Mouse (Mus musculus) embryonic facial prominence, embryonic 10.5 days (tissue): ENCODE data around the gene Dtx1. TPM values are rescaled to one million over a fixed set of nuclear protein-coding genes. Genes with fewer than 3 reads are reported as not detected.

Experiments used
- DNase-seq: peaks from one replicate; pipeline ENCODE4 v3.0.0-alpha.2; 2017; ENCODE audit warnings: low spot score
- H3K27ac ChIP-seq: fragments of 300-500 bp; sonication (generic); replicated peaks from 2 replicates; pipeline ENCODE4 v1.5.1; 2016; ENCODE audit warnings: mild to moderate bottlenecking
- H3K27me3 ChIP-seq: fragments of 300-500 bp; sonication (generic); replicated peaks from 2 replicates; pipeline ENCODE4 v1.6.1; 2016; ENCODE audit warnings: low read depth, mild to moderate bottlenecking; ENCODE audit not compliant: poor library complexity, severe bottlenecking
- H3K36me3 ChIP-seq: fragments of 300-500 bp; sonication (generic); replicated peaks from 2 replicates; pipeline ENCODE4 v1.6.1; 2016; ENCODE audit warnings: mild to moderate bottlenecking, moderate library complexity
- H3K4me1 ChIP-seq: fragments of 300-500 bp; sonication (generic); 2 replicates; pipeline ENCODE4 v1.6.1; 2016
- H3K4me3 ChIP-seq: fragments of 300-500 bp; sonication (generic); 2 replicates; pipeline ENCODE4 v1.5.1; 2016; ENCODE audit warnings: mild to moderate bottlenecking, moderate library complexity
- H3K9me3 ChIP-seq: fragments of 300-500 bp; sonication (generic); 2 replicates; pipeline ENCODE4 v1.6.1; 2016; ENCODE audit warnings: mild to moderate bottlenecking
- WGBS: fragments of 180-500 bp; shearing (Covaris S2); methylation state at CpG from one replicate; pipeline ENCODE4 v1.1.7; 2016; 5-methylcytosine and 5-hydroxymethylcytosine counted together
- polyA plus RNA-seq: library from polyadenylated mRNA; unstranded; fragments of >200 nt; fragmentation: Nextera tagmentation; extraction: Ambion mirVana; gene quantifications from 2 replicates; pipeline ENCODE4 v1.2.1, GENCODE M21; 2016

The Dtx1 gene
- polyA plus RNA-seq, 1 experiment from 2014 or later, result 2.2 TPM

DNA sequence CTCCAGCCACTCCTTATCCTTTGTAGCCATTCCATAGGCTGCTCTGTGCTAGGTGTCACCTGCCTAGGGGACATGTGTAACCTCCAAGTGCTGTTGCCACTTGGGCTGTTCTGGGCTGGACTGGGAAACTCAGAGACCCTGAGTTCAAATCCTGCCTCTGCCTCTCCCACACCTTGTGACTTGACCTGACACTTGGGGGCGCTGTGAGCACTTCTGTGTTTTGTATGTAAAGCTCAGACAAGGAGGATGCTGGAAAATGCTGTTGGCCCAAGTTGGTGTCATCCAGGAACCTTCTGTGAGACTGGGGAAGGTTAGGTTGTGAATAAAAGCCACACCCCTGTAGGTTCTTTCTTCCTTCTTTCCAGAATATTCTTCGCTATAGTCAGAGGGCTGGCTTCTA, 46.8 kb downstream of the Dtx1 start:
- Histone ChIP-seq H3K4me1 (peaks cover 4% of the 10 kb centered on the region; the same call in 1 of the 2 replicates), H3K9me3 (no peaks in the 10 kb centered on the region)
- 52% methylated on average over 2 of the region's 2 CpGs for WGBS

DNA sequence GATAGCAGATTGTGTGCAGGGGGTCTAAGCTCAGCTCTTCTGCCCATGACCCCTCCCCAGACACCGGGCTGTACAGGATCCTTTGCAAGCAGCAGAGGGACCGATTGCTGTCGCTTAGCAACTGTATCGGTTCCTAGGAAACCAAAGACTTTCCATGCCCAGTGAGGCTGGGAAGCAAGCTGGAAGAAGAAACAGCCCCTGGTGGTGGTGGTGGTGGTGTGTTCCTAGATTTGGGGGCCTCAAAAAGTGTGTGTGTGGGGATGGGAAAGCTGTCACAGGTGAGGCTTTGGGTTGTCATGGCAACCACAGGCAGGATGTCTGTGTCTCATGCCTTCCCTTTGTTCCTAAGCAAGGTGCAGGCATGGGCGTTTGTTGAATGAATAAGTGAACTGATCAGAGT, 50.9 kb downstream of the Dtx1 start:
- Histone ChIP-seq H3K36me3 (no peaks in the 10 kb centered on the region), H3K9me3 (no peaks in the 10 kb centered on the region), H3K27me3 (peaks cover 5% of the 10 kb centered on the region), H3K4me1 (no peaks in the 10 kb centered on the region; the same call in 1 of the 2 replicates), H3K4me3 (no peak overlapping the region), H3K27ac (no peak overlapping the region)
- no peak for DNase-seq
- WGBS, result 64% methylated on average over 5 of the region's 5 CpGs

More for the DNA sequence above, 46.8 kb downstream of the Dtx1 start:
- Histone ChIP-seq H3K27ac (no peak overlapping the region), H3K4me3 (no peak overlapping the region), H3K27me3 (peaks cover 27% of the 10 kb centered on the region), H3K36me3 (no peaks in the 10 kb centered on the region)
- DNase-seq, result no peak

DNA sequence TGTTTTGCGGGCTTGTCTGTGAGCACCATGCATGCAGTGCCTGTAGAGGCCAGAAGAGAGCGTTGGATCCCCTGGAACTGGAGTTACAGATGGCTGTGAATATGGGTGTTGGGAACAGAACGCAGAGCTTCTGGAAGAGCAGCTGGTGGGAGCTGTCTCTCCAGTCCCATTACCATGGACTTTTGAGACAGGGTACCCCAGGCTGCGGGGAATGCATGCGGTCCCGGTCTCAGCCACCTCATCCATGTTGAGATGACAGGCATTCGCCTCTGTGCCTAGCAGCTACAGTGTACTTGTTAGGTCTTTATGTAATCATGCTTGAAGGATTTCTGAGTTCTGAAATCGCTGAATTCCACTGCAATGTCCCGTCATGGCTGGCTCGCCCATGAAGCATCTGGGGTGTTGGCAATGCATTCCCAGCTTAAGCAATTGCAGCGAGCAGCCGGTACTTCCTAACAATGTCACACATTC, 55.4 kb downstream of the Dtx1 start:
- Histone ChIP-seq H3K27ac (no peak overlapping the region), H3K27me3 (peaks cover 17% of the 10 kb centered on the region), H3K4me1 (peaks cover 2% of the 10 kb centered on the region; the same call in 1 of the 2 replicates), H3K36me3 (no peaks in the 10 kb centered on the region), H3K4me3 (no peak overlapping the region), H3K9me3 (no peaks in the 10 kb centered on the region)
- 87% methylated on average over 12 of the region's 12 CpGs for WGBS
- DNase-seq, result no peak

DNA sequence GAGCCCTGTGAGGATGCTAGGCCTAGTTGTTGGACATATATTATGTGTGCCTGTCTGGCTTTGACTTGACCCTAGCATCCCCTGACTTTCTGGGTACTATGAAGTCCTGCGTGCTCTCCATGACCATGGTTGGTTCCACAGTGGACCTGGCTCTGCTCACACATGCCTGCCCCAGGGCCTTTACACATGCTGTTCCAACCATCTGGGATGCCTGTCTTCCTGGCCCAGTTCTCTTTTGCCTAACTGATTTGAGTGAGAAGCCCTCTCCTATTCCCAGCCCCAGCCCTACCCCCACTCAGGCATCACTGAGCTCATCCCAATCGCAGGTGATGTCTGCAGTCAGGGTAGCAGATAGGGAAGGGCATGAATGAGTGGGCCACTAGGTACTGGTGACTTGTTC, 57.9 kb downstream of the Dtx1 start:
- Histone ChIP-seq H3K9me3 (no peaks in the 10 kb centered on the region), H3K27ac (no peak overlapping the region), H3K4me1 (peaks cover 12% of the 10 kb centered on the region), H3K27me3 (peaks cover 42% of the 10 kb centered on the region), H3K4me3 (no peak overlapping the region), H3K36me3 (no peaks in the 10 kb centered on the region)
- DNase-seq, result no peak
- WGBS, result 86% methylated on average over 2 of the region's 2 CpGs

DNA sequence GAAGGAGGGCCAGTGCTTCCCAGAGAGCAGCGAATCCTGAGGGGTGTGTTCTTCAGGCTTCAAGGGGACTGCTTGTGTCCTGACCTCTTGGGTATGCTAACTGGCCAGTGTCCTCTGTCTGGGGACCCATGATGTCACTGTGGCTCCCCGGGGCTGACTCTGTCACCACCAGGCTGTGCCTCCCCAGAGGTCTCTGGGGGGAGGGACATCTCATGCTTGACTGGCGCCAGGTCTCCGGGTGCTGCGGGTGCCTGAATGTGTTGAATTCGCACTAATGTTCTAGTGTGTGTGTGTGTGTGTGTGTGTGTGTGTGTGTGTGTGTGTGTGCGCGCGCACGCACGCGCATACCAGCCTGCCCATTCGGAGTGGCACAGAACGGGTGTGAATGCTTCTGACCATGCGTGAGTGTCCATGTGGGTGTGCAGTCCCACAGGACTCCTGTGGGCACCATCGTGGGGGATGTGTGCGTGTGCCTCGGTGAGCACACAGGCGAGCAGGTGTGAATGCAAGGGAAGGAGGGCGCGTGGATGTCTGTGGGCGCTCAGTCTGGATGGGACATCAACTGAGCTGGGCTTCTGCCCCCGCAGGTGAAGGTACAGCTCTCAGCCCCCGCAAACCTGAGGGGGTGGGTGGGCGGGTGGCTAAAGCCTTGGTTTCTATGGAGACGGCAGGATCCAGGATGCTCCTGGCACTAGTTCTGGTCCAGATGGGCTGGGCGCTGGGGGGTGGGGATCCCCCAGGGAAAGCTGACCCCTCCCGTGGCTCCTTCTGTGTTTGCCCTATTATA, 58.6 kb downstream of the Dtx1 start:
- DNase-seq, result no peak
- Histone ChIP-seq H3K27ac (no peak overlapping the region), H3K27me3 (peaks cover 49% of the 10 kb centered on the region), H3K4me1 (peaks cover 17% of the 10 kb centered on the region), H3K36me3 (no peaks in the 10 kb centered on the region), H3K4me3 (no peak overlapping the region), H3K9me3 (no peaks in the 10 kb centered on the region)
- WGBS, result 82% methylated on average over 28 of the region's 28 CpGs

DNA sequence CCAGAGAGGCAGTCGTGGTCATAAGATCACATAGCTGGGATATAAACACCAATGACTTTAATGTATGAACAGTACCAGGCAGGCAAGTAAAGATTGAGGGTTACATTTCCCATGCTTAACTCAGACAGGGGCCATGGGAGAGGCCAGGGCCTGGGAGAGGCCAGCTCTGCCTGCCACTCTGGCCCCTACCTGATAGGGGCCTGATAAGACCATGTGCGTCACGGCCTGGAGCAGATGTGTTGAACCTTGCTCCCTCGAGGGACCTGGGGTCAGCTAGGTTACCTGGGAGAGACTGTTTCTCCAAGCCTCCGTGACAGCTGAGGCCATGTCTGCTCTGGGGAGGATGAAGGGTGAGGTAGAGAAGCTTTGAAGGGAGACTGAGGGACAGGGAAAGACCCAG, 60.5 kb downstream of the Dtx1 start:
- 76% methylated on average over 5 of the region's 5 CpGs for WGBS

DNA sequence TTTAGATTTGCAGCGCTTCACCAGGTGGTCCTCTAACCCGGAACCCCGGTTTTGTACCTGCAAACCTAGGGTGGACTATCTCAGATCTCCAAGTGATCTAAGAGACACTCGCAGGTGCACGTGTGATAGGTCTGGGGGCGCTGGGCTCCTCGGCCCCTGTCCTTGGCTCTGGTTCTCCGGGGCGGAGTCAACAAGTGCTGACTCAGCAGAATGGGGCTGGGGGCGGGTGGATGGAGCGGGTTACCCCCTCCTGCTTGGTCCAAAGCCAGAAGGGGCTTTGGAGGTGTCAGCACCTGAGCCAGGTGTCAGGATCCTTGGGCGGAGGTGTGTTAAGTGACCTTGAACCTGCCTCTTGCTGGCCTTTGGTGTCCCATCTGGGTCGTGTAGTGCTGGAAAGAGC, 61.8 kb downstream of the Dtx1 start:
- H3K27ac ChIP-seq, result no peak overlapping the region
- H3K4me1 ChIP-seq, result peaks cover 17% of the 10 kb centered on the region
- 17% methylated on average over 13 of the region's 13 CpGs for WGBS
- no peak for DNase-seq
- no peaks in the 10 kb centered on the region for H3K36me3 ChIP-seq
- H3K4me3 ChIP-seq, result no peak overlapping the region
- peaks cover 73% of the 10 kb centered on the region for H3K27me3 ChIP-seq
- H3K9me3 ChIP-seq, result no peaks in the 10 kb centered on the region

More for the DNA sequence above, 60.5 kb downstream of the Dtx1 start:
- Histone ChIP-seq H3K36me3 (no peaks in the 10 kb centered on the region), H3K4me1 (peaks cover 17% of the 10 kb centered on the region), H3K27ac (no peak overlapping the region), H3K4me3 (no peak overlapping the region), H3K9me3 (no peaks in the 10 kb centered on the region), H3K27me3 (peaks cover 68% of the 10 kb centered on the region)
- DNase-seq, result no peak

DNA sequence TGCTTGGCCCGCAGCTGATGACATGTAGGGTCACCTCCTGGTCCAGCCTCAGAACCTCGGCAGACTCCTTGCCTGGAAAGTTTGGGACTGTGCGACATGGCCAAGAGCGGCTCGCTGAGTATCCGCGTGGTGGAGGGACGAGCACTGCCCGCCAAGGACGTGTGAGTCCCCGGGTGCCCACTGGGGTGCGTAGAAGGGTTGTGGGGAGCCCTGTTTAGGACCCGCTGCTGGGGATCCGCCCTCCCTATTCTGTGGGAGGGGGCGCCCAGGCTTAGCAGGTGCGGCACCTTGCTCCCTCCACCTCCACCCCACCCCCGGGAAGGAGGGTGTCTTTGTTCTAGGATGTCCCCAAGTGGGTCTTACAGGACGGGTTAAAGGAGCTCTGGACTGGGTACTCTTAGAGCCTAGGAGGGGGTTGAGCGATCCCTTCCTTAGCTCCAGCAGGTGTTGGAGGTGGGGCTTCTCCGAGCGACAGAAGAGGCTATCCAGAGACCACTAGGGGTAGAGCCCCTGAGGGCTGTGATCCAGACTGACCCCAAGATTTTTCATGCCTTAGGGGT, 62.3 kb downstream of the Dtx1 start:
- Histone ChIP-seq H3K27me3 (peaks cover 73% of the 10 kb centered on the region), H3K36me3 (no peaks in the 10 kb centered on the region), H3K9me3 (no peaks in the 10 kb centered on the region), H3K4me3 (peak overlapping the region; percentile 45), H3K4me1 (peaks cover 17% of the 10 kb centered on the region), H3K27ac (no peak overlapping the region)
- no peak for DNase-seq
- 5% methylated on average over 21 of the region's 21 CpGs for WGBS

DNA sequence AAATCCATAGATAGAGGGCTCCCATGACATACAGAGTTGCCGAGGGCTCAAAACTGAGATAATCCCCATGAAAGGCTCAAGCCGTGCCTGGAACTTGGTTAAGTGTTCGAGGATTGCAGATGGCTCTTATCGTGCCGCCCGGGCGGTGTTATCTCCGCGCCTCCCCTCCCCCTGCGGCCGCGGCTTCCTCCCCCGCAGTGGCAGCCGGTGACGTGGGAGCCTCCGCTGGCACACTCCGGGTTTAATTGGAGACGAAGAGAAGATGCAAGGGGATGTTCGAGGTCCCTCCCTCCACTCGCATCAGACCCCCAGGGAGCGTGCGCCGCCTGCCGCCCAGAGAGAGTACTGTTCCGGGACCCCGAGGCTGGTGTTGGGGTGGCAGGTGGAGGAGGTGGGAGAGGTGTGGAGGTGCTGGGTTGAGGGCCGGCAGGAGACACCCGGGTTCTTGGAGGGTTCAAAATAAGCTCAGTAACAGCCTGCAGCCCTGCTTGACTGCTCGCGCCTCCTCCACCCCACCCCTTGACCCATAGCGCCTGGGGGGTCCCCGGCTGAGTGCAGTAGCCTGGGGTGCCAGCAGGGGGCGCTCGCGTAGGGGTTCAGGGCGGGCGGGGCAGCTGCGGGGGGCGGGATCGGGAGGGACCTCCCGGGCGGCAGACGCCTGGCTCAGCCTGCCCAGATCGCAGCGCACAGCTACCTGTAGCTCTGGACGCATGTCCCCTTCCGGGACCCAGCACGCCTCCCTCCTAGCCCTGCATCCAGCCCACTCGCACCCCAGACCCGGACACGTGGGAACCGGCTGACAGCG, 63.0 kb downstream of the Dtx1 start, which contains the start of gene Rasal1:
TSS of gene Rasal1 (plus strand) at position 244 of the 805 bp plus-strand sequence.
- peak; percentile 66 for DNase-seq
- Histone ChIP-seq H3K27ac (no peak within 1 kb of the TSS), H3K4me1 (peaks cover 17% of the 10 kb centered on the region), H3K4me3 (peak within 1 kb of the TSS; percentile 45), H3K36me3 (no peaks in the 10 kb centered on the region), H3K9me3 (no peaks in the 10 kb centered on the region), H3K27me3 (peaks cover 73% of the 10 kb centered on the region)
- 1% methylated on average over 53 of the region's 53 CpGs for whole genome bisulfite sequencing

DNA sequence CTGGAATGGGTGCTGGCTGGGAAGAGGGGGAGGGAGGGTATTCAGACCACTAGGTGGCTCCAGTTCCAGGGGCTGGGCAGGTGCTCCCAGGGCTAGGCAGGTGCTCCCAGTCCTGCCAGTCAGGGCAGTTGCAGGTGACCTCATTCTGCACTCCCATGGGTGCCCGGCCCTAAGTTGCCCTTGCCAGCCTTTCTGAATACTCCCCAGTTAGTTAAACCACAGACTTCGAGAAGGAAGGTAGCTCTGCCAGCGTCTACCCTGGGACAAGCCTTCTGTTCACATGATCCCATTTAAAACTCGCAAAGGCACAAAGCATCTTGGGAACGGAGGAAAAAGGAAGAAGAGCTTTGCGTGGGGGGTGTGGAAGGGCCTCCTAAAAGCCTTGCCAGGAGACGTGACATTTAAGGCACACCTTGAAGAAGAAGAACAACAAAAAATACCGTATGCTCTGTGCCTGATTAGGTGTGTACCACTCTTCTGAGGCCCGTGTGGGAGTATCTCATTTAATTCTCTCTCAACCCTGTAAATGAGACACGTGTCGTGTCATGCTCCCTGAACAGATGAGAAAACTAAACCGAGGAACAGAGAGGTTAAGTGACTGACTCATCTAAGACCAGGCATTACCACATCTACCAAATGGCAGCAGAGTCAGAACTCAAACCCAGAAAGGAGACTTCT, 63.8 kb downstream of the Dtx1 start:
- no peak overlapping the region for H3K27ac ChIP-seq
- H3K27me3 ChIP-seq, result peaks cover 67% of the 10 kb centered on the region
- peaks cover 17% of the 10 kb centered on the region for H3K4me1 ChIP-seq
- H3K36me3 ChIP-seq, result no peaks in the 10 kb centered on the region
- no peak for DNase-seq
- 46% methylated on average over 12 of the region's 12 CpGs for WGBS
- no peaks in the 10 kb centered on the region for H3K9me3 ChIP-seq
- H3K4me3 ChIP-seq, result peak overlapping the region; percentile 45

DNA sequence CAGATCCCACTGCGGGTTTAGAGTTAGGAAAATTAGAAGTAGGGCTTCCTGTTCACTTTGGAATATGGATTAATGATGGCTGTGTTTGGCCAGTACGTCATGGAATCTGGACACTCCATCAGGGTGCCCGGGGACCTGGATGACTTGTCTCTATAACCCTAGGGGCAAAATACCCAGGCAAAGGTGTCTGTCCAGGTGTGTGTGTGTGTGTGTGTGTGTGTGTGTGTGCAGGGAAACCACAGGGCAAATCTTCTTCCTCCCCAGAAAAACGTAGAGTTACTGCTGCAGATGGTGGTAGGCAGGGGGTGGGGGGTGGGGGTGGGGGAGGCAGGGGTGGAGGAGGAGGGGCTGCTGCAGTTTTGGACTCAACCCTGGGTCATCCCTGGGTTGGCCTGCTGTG, 64.4 kb downstream of the Dtx1 start:
- no peak for DNase-seq
- Histone ChIP-seq H3K27me3 (peaks cover 61% of the 10 kb centered on the region), H3K36me3 (no peaks in the 10 kb centered on the region), H3K4me1 (peaks cover 17% of the 10 kb centered on the region), H3K4me3 (no peak overlapping the region), H3K9me3 (no peaks in the 10 kb centered on the region), H3K27ac (no peak overlapping the region)
- WGBS, result 75% methylated on average over 4 of the region's 4 CpGs

DNA sequence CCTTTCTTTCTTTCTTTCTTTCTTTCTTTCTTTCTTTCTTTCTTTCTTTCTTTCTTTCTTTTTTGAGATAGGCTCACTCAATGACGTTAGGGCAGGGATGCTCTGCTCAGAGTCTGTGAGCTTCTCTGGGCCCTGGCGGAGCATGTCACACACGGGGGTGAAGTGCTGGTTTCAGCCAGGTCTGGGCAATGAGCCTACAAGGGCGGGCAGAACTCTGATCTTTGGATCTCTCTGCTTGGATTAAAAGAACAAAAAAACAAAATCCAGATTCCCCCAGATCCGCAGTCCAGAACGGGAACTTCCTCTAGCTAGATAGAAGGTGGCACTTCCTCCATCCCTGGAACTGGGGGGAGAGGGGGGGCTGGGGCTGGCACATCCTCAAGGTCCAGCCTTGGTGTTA, 65.9 kb downstream of the Dtx1 start:
- Histone ChIP-seq H3K27ac (no peak overlapping the region), H3K4me1 (peaks cover 14% of the 10 kb centered on the region), H3K9me3 (no peaks in the 10 kb centered on the region), H3K27me3 (peaks cover 51% of the 10 kb centered on the region), H3K36me3 (no peaks in the 10 kb centered on the region), H3K4me3 (no peak overlapping the region)
- WGBS, result 63% methylated on average over 6 of the region's 6 CpGs
- no peak for DNase-seq
